Mouse (Mus musculus) bone marrow, adult 2 months (tissue): Measurements from ENCODE around the gene Slc6a6.

Source experiments
- CTCF ChIP-seq: fragments of 200-500 bp; IDR thresholded peaks from 2 replicates; pipeline ENCODE4 v1.5.1; 2011; ENCODE audit warnings: low read length, control low read depth; ENCODE audit not compliant: control insufficient read depth, insufficient read depth
- POLR2A ChIP-seq: fragments of 200-500 bp; IDR thresholded peaks from 2 replicates; pipeline ENCODE4 v1.6.1; 2011; ENCODE audit warnings: low read depth, mild to moderate bottlenecking, control low read depth, low read length, borderline replicate concordance; ENCODE audit not compliant: control insufficient read depth

- no peak for TF ChIP-seq CTCF
- TF ChIP-seq POLR2A = no peak
Measured at GRCm38 (mm10) chr6:91738058-91738457, 54.2 kb downstream of the Slc6a6 start.
